In genomic region chr17:66447007-66447312, GRCm38 (mm10) we compare ENCODE assay signal across 10 mouse cellular contexts. TPM values are rescaled to one million over a fixed set of nuclear protein-coding genes. Genes with fewer than 3 reads are reported as not detected.
DNase-seq lines count a peak whose midpoint lies in the region; ATAC-seq lines count a peak whose summit lies in the region.
"Had no signal": no experiment of that assay in that cellular context is flagged by ENCODE, and none has a peak within 500 bp of the region (broad histone marks: within the 10 kb centered on the region; RNA-seq: fewer than 3 reads in every experiment).

No protein-coding gene starts in this region.

- peaks cover 27% of the 10 kb centered on the region for H3K4me1 ChIP-seq in heart, embryonic 15.5 days (replicated peaks)
- H3K4me1 ChIP-seq in hindbrain, embryonic 12.5 days, result peaks cover 66% of the 10 kb centered on the region
- peaks cover 63% of the 10 kb centered on the region for H3K4me1 ChIP-seq in midbrain, embryonic 15.5 days

- no peak for DNase-seq in heart, postnatal 10 days
- DNase-seq in cerebellum, adult 9-11 months, result peak; percentile 71
- no peak for DNase-seq in testis, postnatal 10 days (ENCODE audit: low spot score)
- no peak for DNase-seq in kidney, adult 9 months
- DNase-seq: gastrocnemius, postnatal 36 days had no signal

- no peaks in the 10 kb centered on the region for H3K9me3 ChIP-seq in heart, embryonic 15.5 days (replicated peaks)
- H3K9me3 ChIP-seq in hindbrain, embryonic 12.5 days (replicated peaks), result no peaks in the 10 kb centered on the region
- no peaks in the 10 kb centered on the region for H3K9me3 ChIP-seq in midbrain, embryonic 15.5 days

- peaks cover 48% of the 10 kb centered on the region for H3K27me3 ChIP-seq in heart, embryonic 15.5 days
- H3K27me3 ChIP-seq in hindbrain, embryonic 12.5 days, result no peaks in the 10 kb centered on the region
- no peaks in the 10 kb centered on the region for H3K27me3 ChIP-seq in midbrain, embryonic 15.5 days (replicated peaks)
- H3K27me3 ChIP-seq: CH12.LX had no signal

- H3K4me2 ChIP-seq in heart, embryonic 15.5 days, result peak overlapping the region; percentile 100
- H3K4me2 ChIP-seq in hindbrain, embryonic 12.5 days (replicated peaks), result peak overlapping the region; percentile 87
- H3K4me2 ChIP-seq in midbrain, embryonic 15.5 days, result peak overlapping the region; percentile 89

- no peak for ATAC-seq in heart, embryonic 15.5 days (replicated peaks; ENCODE audit: insufficient number of reproducible peaks, insufficient read depth, low FRiP score, low read depth)
- no peak for ATAC-seq in hindbrain, embryonic 12.5 days (ENCODE audit: low FRiP score)
- ATAC-seq in midbrain, embryonic 15.5 days (replicated peaks), result no peak
- ATAC-seq in monocyte, adult 5-6 weeks (replicated peaks; ENCODE audit: insufficient number of reproducible peaks, low FRiP score, low TSS enrichment, poor library complexity, severe bottlenecking), result no peak

- WGBS in heart, embryonic 15.5 days, result 66% methylated on average over 7 of the region's 7 CpGs
- WGBS in hindbrain, embryonic 12.5 days, result 25% methylated on average over 7 of the region's 7 CpGs
- 16% methylated on average over 7 of the region's 7 CpGs for WGBS in midbrain, embryonic 15.5 days

- no peak overlapping the region for H3K9ac ChIP-seq in heart, embryonic 15.5 days
- peak overlapping the region; percentile 98 for H3K9ac ChIP-seq in hindbrain, embryonic 12.5 days
- peak overlapping the region; percentile 86 for H3K9ac ChIP-seq in midbrain, embryonic 15.5 days

- intact Hi-C loops in heart, postnatal 10 days (cut with DNase I), result loop anchor here (5.0 kb wide), 1 partner anchor 95 kb away; no protein-coding TSS in a partner anchor

- no peak overlapping the region for H3K27ac ChIP-seq in heart, embryonic 15.5 days
- peak overlapping the region; percentile 95 for H3K27ac ChIP-seq in hindbrain, embryonic 12.5 days
- no peak overlapping the region for H3K27ac ChIP-seq in midbrain, embryonic 15.5 days

- peak overlapping the region; percentile 85 for H3K4me3 ChIP-seq in heart, embryonic 15.5 days
- peak overlapping the region; percentile 97 for H3K4me3 ChIP-seq in hindbrain, embryonic 12.5 days
- H3K4me3 ChIP-seq in midbrain, embryonic 15.5 days, result peak overlapping the region; percentile 87

- no peaks in the 10 kb centered on the region for H3K36me3 ChIP-seq in heart, embryonic 15.5 days
- no peaks in the 10 kb centered on the region for H3K36me3 ChIP-seq in hindbrain, embryonic 12.5 days
- H3K36me3 ChIP-seq in midbrain, embryonic 15.5 days (replicated peaks), result no peaks in the 10 kb centered on the region

RNA-seq across cellular contexts. Expression of gene Mtcl1, which starts 2.6 kb away (rescaled TPM):
- polyA plus RNA-seq in heart, embryonic 15.5 days (2015; fragmentation: Nextera tagmentation; extraction: Ambion mirVana), result 0.83 and 2.7 TPM in 2 replicates
- 1 to 10 TPM; 4.1 to 4.7 TPM for total RNA-seq in heart, postnatal 10 days (2021)
- 60.3 and 60.4 TPM in 2 replicates for polyA plus RNA-seq in hindbrain, embryonic 12.5 days (2016; fragmentation: Nextera tagmentation; extraction: Ambion mirVana)
- 35.5 and 39.0 TPM in 2 replicates for polyA plus RNA-seq in midbrain, embryonic 15.5 days (2015; fragmentation: Nextera tagmentation; extraction: Ambion mirVana)
- 1.1 TPM in 1 of 3 replicates, not detected in the others for total RNA-seq in monocyte, adult 5-6 weeks (2017)
- total RNA-seq: CH12.LX had no signal
